Mouse (Mus musculus): ENCODE results near the gene Gtf2a1. TPM values are rescaled to one million over a fixed set of nuclear protein-coding genes. Genes with fewer than 3 reads are reported as not detected.
"Not testable (repeated sequence)": the region's sequence is repeated elsewhere in the genome, so short reads cannot be mapped to it uniquely, and the experiment has no call there.

Gtf2a1 gene
- polyA plus RNA-seq, 1 experiment from 2014 or later: 46.6 TPM

DNA sequence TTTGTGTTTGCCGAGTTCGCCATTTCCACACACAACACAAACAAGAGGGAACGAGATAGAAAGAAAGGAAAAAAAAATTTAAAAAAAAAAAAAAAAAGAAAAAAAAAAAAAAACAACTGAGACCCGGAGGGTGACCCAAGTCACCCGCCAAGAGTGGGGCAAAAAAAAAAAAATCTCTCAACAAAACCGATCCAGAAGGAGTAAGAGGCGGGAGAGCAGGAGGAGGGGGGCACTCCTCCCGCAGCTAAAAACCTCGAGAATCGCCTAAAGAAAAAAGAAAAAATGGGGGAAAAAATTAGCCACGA, 793 bp downstream of the Gtf2a1 start:
- H3K4me1 ChIP-seq: peaks cover 17% of the 10 kb centered on the region
- H3K9ac ChIP-seq: peak overlapping the region; percentile 99
- H3K27ac ChIP-seq: peak overlapping the region; percentile 100
- H3K27me3 ChIP-seq: no peaks in the 10 kb centered on the region
- H3K4me2 ChIP-seq: peak overlapping the region; percentile 60
- H3K36me3 ChIP-seq: peaks cover 14% of the 10 kb centered on the region
- WGBS: 0% methylated on average over 11 of the region's 11 CpGs
- no peaks in the 10 kb centered on the region for H3K9me3 ChIP-seq (replicated peaks)
- no peak for ATAC-seq (replicated peaks; ENCODE audit: low FRiP score)
- peak overlapping the region; percentile 91 for H3K4me3 ChIP-seq (replicated peaks)

DNA sequence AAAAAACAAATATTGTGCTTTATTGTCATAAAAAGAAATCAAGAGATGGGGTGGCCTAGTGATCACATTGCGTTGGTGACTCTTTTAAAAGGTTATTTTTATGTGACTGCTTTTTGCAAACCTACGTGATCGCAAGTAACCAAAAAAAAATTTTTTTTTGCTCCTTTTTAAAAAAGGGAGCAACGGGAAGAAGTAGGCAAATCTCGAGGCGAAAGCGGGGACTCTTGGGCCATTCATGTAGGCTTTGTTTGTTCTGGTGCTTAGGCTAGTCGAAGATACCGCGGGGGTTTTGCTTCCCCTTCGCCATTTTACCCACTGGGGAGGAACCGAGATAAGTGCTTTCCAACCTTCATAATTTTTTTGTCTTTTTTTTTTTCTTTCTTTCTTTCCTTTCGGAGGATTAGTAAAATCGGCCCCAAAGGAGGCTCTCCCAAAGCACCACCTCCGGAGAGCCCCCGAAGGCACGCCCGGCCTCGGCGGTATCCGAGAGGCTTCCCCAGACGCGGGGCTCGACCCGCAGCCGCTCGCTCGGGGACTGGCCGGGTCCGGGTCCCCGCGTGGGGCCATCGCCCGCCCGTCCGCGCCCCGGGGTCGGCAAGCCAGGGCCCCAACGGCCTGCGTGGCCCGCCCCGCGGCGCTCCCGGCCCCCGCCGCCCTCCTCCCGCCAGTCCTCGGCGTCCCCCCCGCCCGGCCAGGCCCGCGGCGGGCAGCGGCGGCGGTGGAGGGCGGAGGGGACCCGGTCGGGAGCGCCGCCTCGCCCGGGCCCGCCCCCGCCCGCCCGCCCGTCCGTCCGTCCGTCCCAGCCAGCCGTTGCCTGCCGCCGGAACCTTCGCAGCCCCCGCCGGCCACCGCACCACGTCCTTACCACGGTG, 1.4 kb downstream of the Gtf2a1 start:
- no peaks in the 10 kb centered on the region for H3K9me3 ChIP-seq (replicated peaks)
- H3K9ac ChIP-seq: peak overlapping the region; percentile 99
- no peaks in the 10 kb centered on the region for H3K27me3 ChIP-seq
- peak overlapping the region; percentile 60 for H3K4me2 ChIP-seq
- peak overlapping the region; percentile 100 for H3K27ac ChIP-seq
- peaks cover 17% of the 10 kb centered on the region for H3K4me1 ChIP-seq
- peak overlapping the region; percentile 91 for H3K4me3 ChIP-seq (replicated peaks)
- peaks cover 20% of the 10 kb centered on the region for H3K36me3 ChIP-seq
- WGBS: under 1% methylated on average over 52 of the region's 83 CpGs
- ATAC-seq (replicated peaks; ENCODE audit: low FRiP score): 0 out of 2 replicates have a peak, but pooled peaks have one; percentile 1

DNA sequence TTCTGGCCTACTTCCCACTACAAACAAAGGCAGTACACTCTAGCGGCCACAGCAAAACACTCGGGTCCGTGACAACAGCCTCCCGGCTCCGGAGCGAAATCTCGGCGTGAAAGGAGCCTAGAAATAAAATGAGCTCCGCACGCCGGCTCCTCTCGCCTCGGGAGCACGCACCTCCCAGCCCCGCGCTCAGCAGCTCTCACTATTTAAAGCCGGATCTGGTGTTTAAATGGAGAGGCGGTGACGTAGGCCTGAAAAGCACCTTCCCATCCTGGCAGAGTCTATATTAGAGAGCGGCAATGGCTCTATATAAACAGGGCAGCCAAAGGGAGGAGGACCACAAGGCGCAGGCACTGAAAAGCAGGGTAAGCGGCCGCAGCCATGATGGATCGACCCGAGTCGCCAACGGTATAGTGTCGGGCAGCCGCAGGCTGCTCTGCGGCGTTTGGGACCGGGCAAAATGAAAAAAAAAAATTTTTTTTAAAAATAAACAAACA, 2.1 kb downstream of the Gtf2a1 start:
- H3K9me3 ChIP-seq (replicated peaks): no peaks in the 10 kb centered on the region
- peak overlapping the region; percentile 100 for H3K27ac ChIP-seq
- peak overlapping the region; percentile 60 for H3K4me2 ChIP-seq
- H3K4me3 ChIP-seq (replicated peaks): peak overlapping the region; percentile 91
- ATAC-seq (replicated peaks; ENCODE audit: low FRiP score): peak; percentile 88
- peaks cover 19% of the 10 kb centered on the region for H3K4me1 ChIP-seq
- H3K9ac ChIP-seq: peak overlapping the region; percentile 99
- peaks cover 25% of the 10 kb centered on the region for H3K36me3 ChIP-seq
- H3K27me3 ChIP-seq: no peaks in the 10 kb centered on the region
- under 1% methylated on average over 32 of the region's 32 CpGs for WGBS

GRCm38 (mm10) chr12:91587491-91588033, 2.7 kb downstream of the Gtf2a1 start:
- peak overlapping the region; percentile 91 for H3K4me3 ChIP-seq (replicated peaks)
- peak overlapping the region; percentile 99 for H3K9ac ChIP-seq
- ATAC-seq (replicated peaks; ENCODE audit: low FRiP score): no peak
- 5% methylated on average over 5 of the region's 5 CpGs for WGBS
- H3K27me3 ChIP-seq: no peaks in the 10 kb centered on the region
- peak overlapping the region; percentile 100 for H3K27ac ChIP-seq
- H3K4me2 ChIP-seq: peak overlapping the region; percentile 60
- peaks cover 22% of the 10 kb centered on the region for H3K4me1 ChIP-seq
- H3K36me3 ChIP-seq: peaks cover 32% of the 10 kb centered on the region
- H3K9me3 ChIP-seq (replicated peaks): no peaks in the 10 kb centered on the region

DNA sequence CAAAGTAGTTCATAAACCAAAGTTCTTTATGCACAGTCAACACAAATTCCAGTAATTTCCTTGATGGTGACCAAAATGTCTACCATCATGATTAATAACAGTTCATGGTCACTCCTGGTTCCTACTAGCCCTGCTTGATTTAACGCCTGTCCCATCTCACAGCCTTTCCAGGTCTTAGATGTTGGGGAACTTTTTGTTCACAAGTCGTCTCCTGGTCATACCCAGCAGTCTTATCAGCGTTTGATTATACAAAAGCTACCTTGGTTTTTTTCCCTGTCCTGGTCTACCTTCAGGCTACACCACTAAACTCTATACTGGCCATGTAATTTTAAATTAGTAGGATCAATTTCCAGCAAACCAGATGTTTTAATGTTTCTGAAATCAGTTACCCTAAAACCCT, 3.2 kb downstream of the Gtf2a1 start:
- Histone ChIP-seq H3K4me1 (peaks cover 26% of the 10 kb centered on the region), H3K27ac (no peak overlapping the region), H3K4me2 (peak overlapping the region; percentile 60), H3K36me3 (peaks cover 36% of the 10 kb centered on the region), H3K27me3 (no peaks in the 10 kb centered on the region), H3K4me3 (replicated peaks) (peak overlapping the region; percentile 91), H3K9ac (peak overlapping the region; percentile 99; the same call in 1 of the 2 replicates), H3K9me3 (replicated peaks) (no peaks in the 10 kb centered on the region)
- 39% methylated on average over 3 of the region's 3 CpGs for WGBS
- ATAC-seq (replicated peaks; ENCODE audit: low FRiP score): no peak

- not testable (repeated sequence) for H3K9ac ChIP-seq; H3K4me2 ChIP-seq; ATAC-seq (replicated peaks; ENCODE audit: low FRiP score); H3K4me3 ChIP-seq (replicated peaks); H3K27me3 ChIP-seq; H3K27ac ChIP-seq; H3K9me3 ChIP-seq (replicated peaks)
- WGBS: 95% methylated on average over 4 of the region's 4 CpGs
- Histone ChIP-seq H3K36me3 (peaks cover 48% of the 10 kb centered on the region), H3K4me1 (peaks cover 18% of the 10 kb centered on the region)
Measured at GRCm38 (mm10) chr12:91585815-91586214, 4.5 kb downstream of the Gtf2a1 start.

DNA sequence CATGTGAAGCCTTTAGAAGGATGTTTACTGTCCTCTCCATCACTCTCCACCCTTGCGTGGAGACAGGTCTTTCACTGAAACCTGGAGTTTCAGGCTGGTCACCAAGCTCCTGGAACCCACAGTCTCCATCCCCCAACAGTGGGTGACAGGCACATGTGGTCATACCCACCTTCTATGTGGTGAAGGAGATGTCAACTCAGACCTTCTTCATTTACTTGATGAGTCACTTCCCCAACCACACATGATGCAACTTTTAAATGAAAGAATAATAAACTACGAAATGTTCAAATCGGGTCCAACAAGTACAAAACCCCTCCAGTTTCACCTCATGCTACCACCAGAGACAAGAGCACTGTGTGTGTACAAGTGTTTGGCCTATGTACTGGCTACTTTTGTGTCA, 5.1 kb downstream of the Gtf2a1 start:
- Histone ChIP-seq H3K9ac (no peak overlapping the region), H3K27ac (no peak overlapping the region), H3K4me3 (replicated peaks) (no peak overlapping the region), H3K9me3 (replicated peaks) (no peaks in the 10 kb centered on the region), H3K36me3 (peaks cover 52% of the 10 kb centered on the region), H3K4me2 (no peak overlapping the region), H3K27me3 (no peaks in the 10 kb centered on the region), H3K4me1 (peaks cover 17% of the 10 kb centered on the region)
- ATAC-seq (replicated peaks; ENCODE audit: low FRiP score): no peak
- 90% methylated on average over 3 of the region's 3 CpGs for WGBS

DNA sequence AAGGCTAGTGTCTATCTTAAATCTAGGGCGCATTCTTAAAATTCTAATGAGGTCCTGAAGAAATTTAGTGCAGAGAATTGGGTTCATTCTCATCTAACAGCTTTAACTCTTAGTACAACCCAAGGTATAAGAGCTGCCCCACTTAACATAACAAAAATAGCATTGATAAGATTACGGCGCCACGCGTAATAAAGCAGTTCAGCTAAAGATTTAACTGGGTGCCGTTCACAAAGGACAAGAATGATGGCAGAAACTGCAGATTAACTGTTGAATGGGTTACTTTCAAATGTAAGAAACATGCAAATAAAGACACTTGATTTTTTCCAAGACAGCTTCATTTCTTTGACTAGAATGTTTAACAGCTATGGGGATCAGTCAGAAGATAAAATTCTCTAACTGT, 6.9 kb downstream of the Gtf2a1 start:
- no peak overlapping the region for H3K4me2 ChIP-seq
- peaks cover 59% of the 10 kb centered on the region for H3K36me3 ChIP-seq
- no peak overlapping the region for H3K9ac ChIP-seq
- no peaks in the 10 kb centered on the region for H3K27me3 ChIP-seq
- no peak overlapping the region for H3K4me3 ChIP-seq (replicated peaks)
- no peak overlapping the region for H3K27ac ChIP-seq
- 77% methylated on average over 6 of the region's 6 CpGs for WGBS
- no peaks in the 10 kb centered on the region for H3K9me3 ChIP-seq (replicated peaks)
- peaks cover 17% of the 10 kb centered on the region for H3K4me1 ChIP-seq
- ATAC-seq (replicated peaks; ENCODE audit: low FRiP score): no peak

DNA sequence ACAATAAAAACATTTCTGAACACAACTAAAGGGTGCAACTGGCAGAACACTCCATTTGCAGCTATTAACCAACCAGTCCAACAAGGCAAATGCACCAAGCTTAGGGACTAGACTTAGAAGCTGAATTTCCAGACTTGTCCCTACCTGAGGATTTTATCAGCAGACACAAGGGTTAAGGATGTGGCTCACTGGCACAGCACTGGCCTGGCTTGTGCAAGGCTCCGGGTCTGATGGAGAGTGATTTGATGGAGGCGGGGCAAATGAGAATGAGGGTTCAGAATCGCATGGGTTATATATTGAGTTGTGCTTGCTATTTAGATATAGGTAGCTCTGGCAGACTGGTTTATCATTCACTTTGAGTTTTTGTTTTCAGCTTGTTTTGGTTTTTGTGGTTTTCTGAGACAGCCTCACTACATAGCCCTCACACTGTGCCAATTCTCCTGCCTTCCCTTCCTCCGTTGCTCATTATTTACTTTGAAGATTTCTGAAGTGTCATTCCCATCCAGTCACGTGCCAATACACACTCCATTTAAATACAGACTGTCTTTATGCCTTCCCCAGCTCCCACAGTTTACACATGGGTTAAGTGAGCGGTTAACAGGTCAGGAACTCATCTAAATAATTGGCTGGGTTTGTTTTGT, 7.8 kb downstream of the Gtf2a1 start:
- H3K4me2 ChIP-seq: no peak overlapping the region
- no peaks in the 10 kb centered on the region for H3K9me3 ChIP-seq (replicated peaks)
- no peak overlapping the region for H3K9ac ChIP-seq
- peaks cover 17% of the 10 kb centered on the region for H3K4me1 ChIP-seq
- H3K27me3 ChIP-seq: no peaks in the 10 kb centered on the region
- peaks cover 68% of the 10 kb centered on the region for H3K36me3 ChIP-seq
- 62% methylated on average over 6 of the region's 6 CpGs for WGBS
- H3K4me3 ChIP-seq (replicated peaks): no peak overlapping the region
- H3K27ac ChIP-seq: no peak overlapping the region
- no peak for ATAC-seq (replicated peaks; ENCODE audit: low FRiP score)

- H3K27ac ChIP-seq: no peak overlapping the region
- no peak overlapping the region for H3K4me3 ChIP-seq (replicated peaks)
- H3K9ac ChIP-seq: no peak overlapping the region
- H3K9me3 ChIP-seq (replicated peaks): no peaks in the 10 kb centered on the region
- peaks cover 75% of the 10 kb centered on the region for H3K36me3 ChIP-seq
- WGBS: 90% methylated on average over 6 of the region's 6 CpGs
- H3K4me2 ChIP-seq: no peak overlapping the region
- 0 out of 2 replicates have a peak, but pooled peaks cover 9% of the 10 kb centered on the region for H3K4me1 ChIP-seq
- no peaks in the 10 kb centered on the region for H3K27me3 ChIP-seq
- ATAC-seq (replicated peaks; ENCODE audit: low FRiP score): no peak
Measured at GRCm38 (mm10) chr12:91581204-91582070, 8.8 kb downstream of the Gtf2a1 start.

DNA sequence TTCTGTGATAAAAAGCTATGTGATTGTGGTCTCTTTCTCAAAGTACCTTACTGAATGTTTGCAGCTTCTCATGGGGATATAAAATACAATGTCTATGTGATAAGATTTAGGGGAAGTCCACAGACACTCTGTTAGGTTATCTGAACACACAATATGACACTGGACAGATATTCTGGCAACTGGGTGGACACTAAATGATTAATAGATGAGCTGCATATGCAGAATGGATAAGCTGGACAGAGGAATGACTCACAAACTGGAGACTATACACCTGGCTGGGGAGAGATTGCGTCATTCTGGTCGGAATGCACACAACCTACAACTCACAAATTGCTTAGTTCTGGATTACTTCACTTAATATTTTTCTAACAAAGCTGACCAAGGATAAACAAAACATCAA, 10.6 kb downstream of the Gtf2a1 start:
- 0 out of 2 replicates have a peak, but pooled peaks cover 9% of the 10 kb centered on the region for H3K4me1 ChIP-seq
- no peak overlapping the region for H3K4me2 ChIP-seq
- peaks cover 77% of the 10 kb centered on the region for H3K36me3 ChIP-seq
- no peak overlapping the region for H3K4me3 ChIP-seq (replicated peaks)
- no peak overlapping the region for H3K27ac ChIP-seq
- no peak for ATAC-seq (replicated peaks; ENCODE audit: low FRiP score)
- 96% methylated on average over 2 of the region's 2 CpGs for WGBS
- H3K27me3 ChIP-seq: no peaks in the 10 kb centered on the region
- no peaks in the 10 kb centered on the region for H3K9me3 ChIP-seq (replicated peaks)
- no peak overlapping the region for H3K9ac ChIP-seq

All from kidney, embryonic 15.5 days (tissue).